Mouse (Mus musculus): ENCODE data around the gene 1810010D01Rik. TPM values are rescaled to one million over a fixed set of nuclear protein-coding genes. Genes with fewer than 3 reads are reported as not detected.

Gene 1810010D01Rik
- polyA plus RNA-seq, 1 experiment from 2014 or later = 0.35 TPM

DNA sequence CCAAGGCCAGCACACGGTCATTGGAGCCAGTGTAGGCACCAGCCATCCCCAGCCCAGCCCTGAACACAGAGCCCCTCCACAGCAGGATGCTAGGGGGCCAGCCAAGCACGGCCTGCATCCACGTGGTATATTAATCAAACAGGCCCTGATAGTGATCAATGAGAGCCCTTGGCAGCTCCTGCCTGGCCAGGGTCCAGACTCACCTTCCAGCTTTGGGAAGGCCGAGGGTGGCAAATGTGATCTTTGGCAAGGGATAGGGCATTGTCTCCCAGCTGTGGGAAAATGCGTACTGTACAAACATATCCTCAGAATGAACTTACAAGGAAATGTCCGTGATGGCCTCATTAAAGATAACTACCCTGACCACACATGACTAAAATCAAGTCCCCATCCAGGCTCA is 31.2 kb upstream of the 1810010D01Rik start:
- H3K9ac ChIP-seq = no peak overlapping the region
- 47% methylated on average over 6 of the region's 6 CpGs for WGBS (ENCODE audit: insufficient replicate concordance)
- no peak overlapping the region for H3K4me2 ChIP-seq
- H3K9me3 ChIP-seq (replicated peaks) = no peaks in the 10 kb centered on the region
- no peak overlapping the region for H3K4me3 ChIP-seq (replicated peaks)
- no peaks in the 10 kb centered on the region for H3K4me1 ChIP-seq (replicated peaks)
- no peaks in the 10 kb centered on the region for H3K36me3 ChIP-seq (replicated peaks)
- no peaks in the 10 kb centered on the region for H3K27me3 ChIP-seq
- ATAC-seq (ENCODE audit: insufficient read depth) = no peak
- no peak overlapping the region for H3K27ac ChIP-seq (replicated peaks)

DNA sequence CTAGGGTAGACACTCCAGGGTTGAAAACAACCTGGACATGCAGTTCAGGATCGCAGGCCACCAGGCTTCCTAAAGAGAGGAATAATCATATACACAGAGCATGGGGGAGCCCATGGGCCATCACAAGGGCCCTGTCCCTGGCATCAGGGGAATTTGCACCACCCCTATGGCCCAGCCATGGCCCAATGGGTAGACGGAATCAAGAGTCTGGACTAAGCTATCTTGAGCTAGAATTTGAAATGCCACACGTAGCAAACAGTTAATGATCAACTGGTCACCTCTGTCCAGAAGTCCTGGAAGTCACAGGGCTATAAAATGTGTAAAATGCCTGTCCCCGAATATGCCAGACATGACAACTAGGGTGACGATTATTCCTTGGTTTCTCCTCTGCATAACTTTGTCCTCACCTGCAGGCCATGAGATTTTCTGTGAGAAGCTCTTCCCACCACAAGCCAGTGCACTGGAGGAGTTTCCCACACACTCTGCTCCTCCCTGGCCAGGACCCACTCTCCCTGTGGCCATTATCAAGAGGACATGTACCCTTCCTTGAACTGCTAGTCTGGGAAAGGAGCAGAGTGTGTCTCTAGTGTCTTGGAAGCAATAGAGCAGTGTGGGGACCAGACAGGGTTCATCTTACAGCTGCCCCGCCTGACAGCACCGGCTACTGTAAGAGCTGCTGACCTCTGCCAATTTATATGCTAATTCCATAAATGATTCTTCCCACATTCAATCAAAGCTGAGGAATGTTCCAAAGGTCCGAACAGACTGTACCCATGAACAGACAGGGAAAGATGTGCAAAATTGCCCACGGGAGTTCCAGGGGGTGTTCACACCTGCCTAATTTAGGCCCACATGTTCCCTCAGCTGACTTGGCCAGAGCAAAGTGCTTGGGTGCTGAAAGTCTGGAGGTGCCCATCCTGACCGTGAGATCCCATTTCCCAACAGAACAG is 27.2 kb upstream of the 1810010D01Rik start:
- H3K9me3 ChIP-seq (replicated peaks) = no peaks in the 10 kb centered on the region
- 51% methylated on average over 10 of the region's 10 CpGs for WGBS (ENCODE audit: insufficient replicate concordance)
- no peak overlapping the region for H3K4me2 ChIP-seq
- no peaks in the 10 kb centered on the region for H3K27me3 ChIP-seq
- H3K4me1 ChIP-seq (replicated peaks) = no peaks in the 10 kb centered on the region
- no peaks in the 10 kb centered on the region for H3K36me3 ChIP-seq (replicated peaks)
- no peak overlapping the region for H3K9ac ChIP-seq
- no peak for ATAC-seq (ENCODE audit: insufficient read depth)
- no peak overlapping the region for H3K27ac ChIP-seq (replicated peaks)
- H3K4me3 ChIP-seq (replicated peaks) = no peak overlapping the region

DNA sequence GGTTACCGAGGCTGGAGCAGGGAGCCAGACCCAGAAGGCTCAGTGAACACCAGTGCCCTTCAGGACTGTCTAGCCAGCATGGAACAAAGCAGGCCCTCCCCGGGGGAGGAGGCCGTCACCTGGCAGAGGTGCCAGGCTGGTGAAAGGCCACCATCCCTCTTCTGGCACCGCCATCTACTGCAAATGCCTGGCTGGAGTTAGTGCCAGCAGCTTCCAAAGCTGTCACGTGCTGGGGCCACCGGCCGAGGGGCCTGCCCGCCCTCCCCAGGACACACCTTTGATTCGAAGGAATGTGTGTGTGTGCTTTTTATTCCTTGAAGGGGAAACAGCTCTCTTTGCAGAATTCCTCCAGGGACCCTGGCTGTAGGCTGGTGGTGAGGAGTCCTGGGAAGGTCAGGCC is 23.7 kb upstream of the 1810010D01Rik start:
- H3K4me3 ChIP-seq (replicated peaks) = no peak overlapping the region
- H3K27me3 ChIP-seq = no peaks in the 10 kb centered on the region
- no peaks in the 10 kb centered on the region for H3K36me3 ChIP-seq (replicated peaks)
- H3K9ac ChIP-seq = no peak overlapping the region
- H3K27ac ChIP-seq (replicated peaks) = no peak overlapping the region
- 56% methylated on average over 9 of the region's 9 CpGs for WGBS (ENCODE audit: insufficient replicate concordance)
- no peaks in the 10 kb centered on the region for H3K4me1 ChIP-seq (replicated peaks)
- ATAC-seq (ENCODE audit: insufficient read depth) = no peak
- no peak overlapping the region for H3K4me2 ChIP-seq
- H3K9me3 ChIP-seq (replicated peaks) = no peaks in the 10 kb centered on the region

DNA sequence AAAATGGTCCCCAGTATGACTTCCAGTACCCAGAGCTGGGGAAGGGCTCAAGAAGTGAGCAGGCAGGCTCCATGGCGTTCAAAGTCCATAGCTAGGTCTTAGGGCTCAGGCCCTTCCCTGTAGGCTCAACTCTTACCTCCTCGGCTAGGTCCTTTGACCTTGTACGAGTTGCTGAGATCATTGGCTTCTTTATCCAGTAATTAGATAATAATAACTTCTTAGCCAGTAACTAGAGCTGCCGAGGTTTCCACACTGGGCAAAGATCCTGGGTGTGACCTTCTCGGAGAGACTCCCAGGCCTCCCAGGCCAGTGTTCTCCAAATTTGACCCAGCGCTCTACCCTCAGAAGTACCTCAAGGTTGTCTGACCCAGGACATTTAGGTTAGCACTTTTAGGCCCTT is 18.7 kb upstream of the 1810010D01Rik start:
- no peaks in the 10 kb centered on the region for H3K36me3 ChIP-seq (replicated peaks)
- WGBS (ENCODE audit: insufficient replicate concordance) = 70% methylated on average over 6 of the region's 6 CpGs
- no peaks in the 10 kb centered on the region for H3K9me3 ChIP-seq (replicated peaks)
- no peak overlapping the region for H3K9ac ChIP-seq
- no peak for ATAC-seq (ENCODE audit: insufficient read depth)
- no peaks in the 10 kb centered on the region for H3K27me3 ChIP-seq
- H3K4me1 ChIP-seq (replicated peaks) = no peaks in the 10 kb centered on the region
- H3K4me3 ChIP-seq (replicated peaks) = no peak overlapping the region
- H3K4me2 ChIP-seq = no peak overlapping the region
- no peak overlapping the region for H3K27ac ChIP-seq (replicated peaks)

DNA sequence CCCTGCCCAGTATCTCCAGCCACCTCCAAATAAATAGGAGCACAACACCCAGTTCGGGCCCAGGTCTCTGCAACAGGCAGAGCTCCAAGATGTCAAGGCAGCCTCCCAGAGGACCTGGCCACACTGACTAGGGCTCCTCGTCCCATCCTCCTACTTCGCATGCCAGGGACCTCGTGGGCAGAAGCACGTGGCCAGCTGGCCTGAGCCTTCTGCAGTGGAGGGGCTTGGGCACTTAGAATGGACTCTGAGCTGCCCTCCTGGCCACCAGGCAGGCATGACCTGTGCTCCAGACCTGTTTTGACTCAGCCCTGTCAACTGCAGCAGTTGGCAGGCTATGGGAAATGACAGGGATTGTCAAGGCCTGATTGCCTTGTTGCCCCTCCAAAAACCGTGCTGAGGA is 17.7 kb upstream of the 1810010D01Rik start:
- H3K9me3 ChIP-seq (replicated peaks) = no peaks in the 10 kb centered on the region
- no peak overlapping the region for H3K27ac ChIP-seq (replicated peaks)
- no peaks in the 10 kb centered on the region for H3K27me3 ChIP-seq
- H3K4me1 ChIP-seq (replicated peaks) = no peaks in the 10 kb centered on the region
- H3K4me3 ChIP-seq (replicated peaks) = no peak overlapping the region
- no peak overlapping the region for H3K4me2 ChIP-seq
- no peaks in the 10 kb centered on the region for H3K36me3 ChIP-seq (replicated peaks)
- ATAC-seq (ENCODE audit: insufficient read depth) = no peak
- WGBS (ENCODE audit: insufficient replicate concordance) = 65% methylated on average over 6 of the region's 6 CpGs
- no peak overlapping the region for H3K9ac ChIP-seq

DNA sequence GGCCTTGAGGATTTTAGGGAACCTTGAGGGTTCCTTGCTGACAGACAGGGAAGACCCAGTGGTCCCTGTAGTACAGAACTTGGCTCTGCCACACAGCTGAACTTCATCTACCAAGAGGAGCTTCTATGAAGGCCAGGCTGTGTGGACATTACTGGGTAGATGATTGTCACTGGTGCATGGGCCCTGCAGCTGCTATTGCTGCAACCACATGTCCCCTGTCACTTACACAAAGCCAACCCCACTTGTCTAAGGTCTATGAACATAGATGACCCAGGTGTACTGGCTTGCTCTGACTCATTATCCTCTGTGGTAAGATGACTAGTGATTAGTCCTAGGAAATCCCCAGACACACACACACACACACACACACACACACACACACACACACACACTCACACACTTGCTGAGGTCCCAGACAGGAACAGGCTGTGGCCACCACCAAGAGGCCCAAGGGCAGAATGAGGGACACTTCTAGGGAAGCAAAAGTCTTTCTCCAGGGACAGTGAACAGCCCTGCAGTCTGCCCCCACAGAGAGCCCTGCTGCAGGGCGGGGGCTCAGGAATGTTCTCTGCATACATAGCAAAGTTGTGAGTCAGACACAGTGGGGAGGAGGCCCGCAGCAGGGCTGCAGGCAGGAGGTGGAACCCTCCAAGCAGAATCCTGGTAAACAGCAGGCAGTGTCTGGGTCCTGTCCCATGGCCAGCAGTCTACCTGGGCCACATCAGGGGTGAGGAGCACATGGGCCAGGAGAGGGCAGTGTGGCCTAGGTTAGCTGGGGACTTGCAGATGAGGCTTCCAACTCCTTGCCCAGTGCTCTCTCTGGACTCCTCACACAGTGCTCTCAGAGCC is 14.1 kb upstream of the 1810010D01Rik start:
- H3K9ac ChIP-seq = no peak overlapping the region
- H3K4me1 ChIP-seq (replicated peaks) = no peaks in the 10 kb centered on the region
- no peaks in the 10 kb centered on the region for H3K36me3 ChIP-seq (replicated peaks)
- H3K4me3 ChIP-seq (replicated peaks) = no peak overlapping the region
- WGBS (ENCODE audit: insufficient replicate concordance) = 11% methylated on average over 2 of the region's 2 CpGs
- no peak overlapping the region for H3K27ac ChIP-seq (replicated peaks)
- H3K9me3 ChIP-seq (replicated peaks) = no peaks in the 10 kb centered on the region
- no peak overlapping the region for H3K4me2 ChIP-seq
- H3K27me3 ChIP-seq = no peaks in the 10 kb centered on the region
- ATAC-seq (ENCODE audit: insufficient read depth) = no peak; the same call in 1 of the 2 replicates

DNA sequence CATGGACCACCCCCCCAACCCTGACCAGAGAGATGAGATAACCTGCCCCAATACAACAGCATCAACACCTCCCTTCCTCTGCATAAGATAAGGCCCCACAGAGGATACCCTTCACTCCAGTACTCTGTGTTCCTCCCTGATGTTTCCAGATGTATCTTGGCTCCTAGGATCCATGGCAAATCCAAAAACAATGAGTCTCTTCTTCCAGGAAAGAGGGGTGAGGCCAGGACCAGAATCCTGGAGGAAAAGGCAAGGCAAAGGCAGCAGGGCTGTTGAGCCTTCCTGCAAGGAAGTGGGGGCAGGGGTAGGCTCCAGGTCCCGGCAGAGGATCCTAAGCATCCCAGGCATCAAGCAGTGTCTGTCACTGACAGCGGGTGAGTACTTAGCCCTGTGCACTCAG is 13.4 kb upstream of the 1810010D01Rik start:
- ATAC-seq (ENCODE audit: insufficient read depth) = no peak
- Histone ChIP-seq H3K4me2 (no peak overlapping the region), H3K27me3 (no peaks in the 10 kb centered on the region), H3K4me1 (replicated peaks) (no peaks in the 10 kb centered on the region), H3K27ac (replicated peaks) (no peak overlapping the region), H3K4me3 (replicated peaks) (no peak overlapping the region), H3K36me3 (replicated peaks) (no peaks in the 10 kb centered on the region), H3K9me3 (replicated peaks) (no peaks in the 10 kb centered on the region), H3K9ac (no peak overlapping the region)
- 69% methylated on average over 2 of the region's 2 CpGs for WGBS (ENCODE audit: insufficient replicate concordance)

DNA sequence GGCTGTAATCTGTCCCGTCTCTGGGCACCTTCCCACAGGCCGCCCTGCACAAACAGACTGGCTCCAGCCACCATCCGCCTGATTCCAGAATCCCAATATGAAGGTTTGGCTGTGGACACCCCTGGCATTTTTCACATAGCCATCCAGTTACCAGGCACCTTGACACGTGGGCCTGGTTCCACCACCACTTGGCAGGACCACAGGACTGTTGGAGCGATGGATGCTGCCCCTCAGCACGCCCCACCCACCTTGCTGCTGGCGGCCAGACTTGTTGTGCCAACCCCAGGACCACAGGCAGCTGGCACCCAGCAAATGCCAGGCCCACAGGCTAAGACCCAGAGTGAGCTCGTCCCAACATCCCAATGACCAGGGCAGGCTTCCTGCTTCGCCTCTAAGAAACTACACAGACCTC is 11.5 kb upstream of the 1810010D01Rik start:
- 60% methylated on average over 9 of the region's 9 CpGs for WGBS (ENCODE audit: insufficient replicate concordance)
- Histone ChIP-seq H3K4me3 (replicated peaks) (no peak overlapping the region), H3K36me3 (replicated peaks) (no peaks in the 10 kb centered on the region), H3K4me2 (no peak overlapping the region), H3K4me1 (replicated peaks) (no peaks in the 10 kb centered on the region), H3K9ac (no peak overlapping the region), H3K9me3 (replicated peaks) (no peaks in the 10 kb centered on the region), H3K27ac (replicated peaks) (no peak overlapping the region), H3K27me3 (no peaks in the 10 kb centered on the region)
- ATAC-seq (ENCODE audit: insufficient read depth) = no peak

DNA sequence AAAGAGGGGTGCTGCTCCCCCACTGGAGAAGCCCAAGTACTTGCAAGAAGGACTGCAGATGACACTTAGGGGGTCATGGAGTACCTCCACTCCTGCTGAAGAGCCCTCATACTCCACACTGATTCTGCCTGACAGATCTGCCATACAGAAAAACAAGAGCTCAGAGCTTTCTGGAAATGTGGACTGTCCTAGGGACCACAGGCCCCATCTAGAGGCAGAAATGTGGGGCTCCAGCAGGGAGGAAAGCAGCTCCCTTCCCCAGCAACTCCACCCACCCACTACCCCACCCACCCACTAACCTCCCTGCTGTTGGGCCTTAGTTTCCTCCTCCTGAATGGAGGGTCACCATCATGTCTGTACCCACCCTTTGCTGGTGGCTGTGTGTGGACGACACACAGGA is 8.7 kb upstream of the 1810010D01Rik start:
- Histone ChIP-seq H3K9ac (no peak overlapping the region), H3K4me2 (no peak overlapping the region), H3K27ac (replicated peaks) (no peak overlapping the region), H3K9me3 (replicated peaks) (no peaks in the 10 kb centered on the region), H3K4me1 (replicated peaks) (no peaks in the 10 kb centered on the region), H3K36me3 (replicated peaks) (no peaks in the 10 kb centered on the region), H3K27me3 (no peaks in the 10 kb centered on the region), H3K4me3 (replicated peaks) (no peak overlapping the region)
- no peak for ATAC-seq (ENCODE audit: insufficient read depth)
- WGBS (ENCODE audit: insufficient replicate concordance) = 48% methylated on average over 1 of the region's 1 CpGs

DNA sequence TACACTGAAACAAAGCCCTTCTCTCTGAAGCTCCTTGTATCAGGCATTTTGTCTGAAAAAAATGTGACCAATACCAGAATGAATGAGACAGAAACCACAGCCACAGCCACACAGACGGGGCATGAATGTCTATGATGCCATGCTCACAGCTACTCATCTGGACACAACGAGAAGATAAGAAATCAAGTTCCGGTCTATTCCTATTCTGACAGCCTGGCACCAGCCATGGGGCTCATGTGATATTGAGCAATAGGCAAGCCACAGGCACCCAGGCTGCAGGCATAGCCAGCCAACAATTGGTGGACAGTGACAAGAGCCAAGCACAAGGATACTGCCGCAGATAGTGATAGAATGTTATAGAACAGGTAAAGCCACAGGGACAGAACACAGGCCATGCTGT is 7.6 kb upstream of the 1810010D01Rik start:
- Histone ChIP-seq H3K4me2 (no peak overlapping the region), H3K27ac (replicated peaks) (no peak overlapping the region), H3K4me3 (replicated peaks) (no peak overlapping the region), H3K9me3 (replicated peaks) (no peaks in the 10 kb centered on the region), H3K4me1 (replicated peaks) (no peaks in the 10 kb centered on the region), H3K36me3 (replicated peaks) (no peaks in the 10 kb centered on the region), H3K27me3 (no peaks in the 10 kb centered on the region), H3K9ac (no peak overlapping the region)
- ATAC-seq (ENCODE audit: insufficient read depth) = no peak
- WGBS (ENCODE audit: insufficient replicate concordance) = 39% methylated on average over 4 of the region's 4 CpGs

Data from liver, embryonic 15.5 days (tissue).